Mouse (Mus musculus): ENCODE results near the gene Otx2. TPM values are rescaled to one million over a fixed set of nuclear protein-coding genes. Genes with fewer than 3 reads are reported as not detected.

The Otx2 gene
- polyA plus RNA-seq, 1 experiment from 2014 or later: 83.6 TPM

GRCm38 (mm10) chr14:48679590-48679989 lies 6.0 kb upstream of the Otx2 start:
- Histone ChIP-seq H3K27me3 (replicated peaks) (peaks cover 11% of the 10 kb centered on the region), H3K9me3 (no peaks in the 10 kb centered on the region), H3K4me1 (no peaks in the 10 kb centered on the region), H3K9ac (no peak overlapping the region), H3K27ac (no peak overlapping the region), H3K4me3 (no peak overlapping the region), H3K36me3 (replicated peaks) (no peaks in the 10 kb centered on the region), H3K4me2 (no peak overlapping the region)
- 86% methylated on average over 5 of the region's 5 CpGs for WGBS
- ATAC-seq (replicated peaks): no peak

GRCm38 (mm10) chr14:48678674-48679073 lies 5.1 kb upstream of the Otx2 start:
- H3K4me2 ChIP-seq: no peak overlapping the region

GRCm38 (mm10) chr14:48674036-48674831 lies 615 bp upstream of the Otx2 start:
- 1% methylated on average over 36 of the region's 36 CpGs for WGBS
- H3K4me3 ChIP-seq: peak overlapping the region; percentile 34
- H3K27me3 ChIP-seq (replicated peaks): peaks cover 14% of the 10 kb centered on the region
- peak overlapping the region; percentile 56 for H3K4me2 ChIP-seq
- peak; percentile 51 for ATAC-seq (replicated peaks)
- peak overlapping the region; percentile 72 for H3K27ac ChIP-seq
- H3K36me3 ChIP-seq (replicated peaks): no peaks in the 10 kb centered on the region
- H3K4me1 ChIP-seq: peaks cover 11% of the 10 kb centered on the region
- peak overlapping the region; percentile 31 for H3K9ac ChIP-seq
- H3K9me3 ChIP-seq: no peaks in the 10 kb centered on the region

More at GRCm38 (mm10) chr14:48678674-48679073, 5.1 kb upstream of the Otx2 start:
- Histone ChIP-seq H3K27ac (no peak overlapping the region), H3K27me3 (replicated peaks) (peaks cover 14% of the 10 kb centered on the region), H3K9ac (no peak overlapping the region), H3K4me1 (peaks cover 8% of the 10 kb centered on the region), H3K4me3 (no peak overlapping the region), H3K9me3 (no peaks in the 10 kb centered on the region), H3K36me3 (replicated peaks) (no peaks in the 10 kb centered on the region)
- no peak for ATAC-seq (replicated peaks)
- WGBS: 76% methylated on average over 3 of the region's 3 CpGs

- Histone ChIP-seq H3K4me1 (peaks cover 14% of the 10 kb centered on the region), H3K27me3 (replicated peaks) (peaks cover 14% of the 10 kb centered on the region), H3K9me3 (no peaks in the 10 kb centered on the region), H3K9ac (no peak overlapping the region), H3K36me3 (replicated peaks) (no peaks in the 10 kb centered on the region), H3K27ac (peak overlapping the region; percentile 72; the same call in 1 of the 2 replicates), H3K4me3 (peak overlapping the region; percentile 34), H3K4me2 (peak overlapping the region; percentile 56)
- no peak for ATAC-seq (replicated peaks)
- WGBS: 10% methylated on average over 10 of the region's 10 CpGs
Measured at GRCm38 (mm10) chr14:48672611-48673176, 925 bp downstream of the Otx2 start.

- Histone ChIP-seq H3K27ac (peak overlapping the region; percentile 80), H3K36me3 (replicated peaks) (no peaks in the 10 kb centered on the region), H3K4me3 (peak overlapping the region; percentile 28), H3K9me3 (no peaks in the 10 kb centered on the region), H3K4me1 (peaks cover 14% of the 10 kb centered on the region), H3K4me2 (peak overlapping the region; percentile 56), H3K9ac (peak overlapping the region; percentile 22; the same call in 1 of the 2 replicates), H3K27me3 (replicated peaks) (peaks cover 14% of the 10 kb centered on the region; the same call in 1 of the 2 replicates)
- 20% methylated on average over 9 of the region's 9 CpGs for WGBS
- ATAC-seq (replicated peaks): no peak
Measured at GRCm38 (mm10) chr14:48671480-48672240, 2.0 kb downstream of the Otx2 start.

GRCm38 (mm10) chr14:48670761-48671479 lies 2.7 kb downstream of the Otx2 start:
- Histone ChIP-seq H3K9ac (peak overlapping the region; percentile 22; the same call in 1 of the 2 replicates), H3K4me1 (peaks cover 14% of the 10 kb centered on the region), H3K4me2 (peak overlapping the region; percentile 56), H3K27me3 (replicated peaks) (peaks cover 14% of the 10 kb centered on the region; the same call in 1 of the 2 replicates), H3K9me3 (no peaks in the 10 kb centered on the region), H3K27ac (peak overlapping the region; percentile 80; the same call in 1 of the 2 replicates), H3K36me3 (replicated peaks) (no peaks in the 10 kb centered on the region), H3K4me3 (peak overlapping the region; percentile 28)
- WGBS: 25% methylated on average over 4 of the region's 4 CpGs
- no peak for ATAC-seq (replicated peaks)

- Histone ChIP-seq H3K4me3 (peak overlapping the region; percentile 28), H3K27ac (peak overlapping the region; percentile 80), H3K9ac (peak overlapping the region; percentile 32; the same call in 1 of the 2 replicates), H3K9me3 (no peaks in the 10 kb centered on the region), H3K4me2 (peak overlapping the region; percentile 56), H3K36me3 (replicated peaks) (no peaks in the 10 kb centered on the region), H3K27me3 (replicated peaks) (peaks cover 8% of the 10 kb centered on the region; the same call in 1 of the 2 replicates), H3K4me1 (peaks cover 17% of the 10 kb centered on the region)
- no peak for ATAC-seq (replicated peaks)
- WGBS: 18% methylated on average over 3 of the region's 3 CpGs
Measured at GRCm38 (mm10) chr14:48670258-48670630, 3.4 kb downstream of the Otx2 start.

- H3K9me3 ChIP-seq: no peaks in the 10 kb centered on the region
- 6% methylated on average over 18 of the region's 18 CpGs for WGBS
- H3K4me2 ChIP-seq: peak overlapping the region; percentile 56
- no peak for ATAC-seq (replicated peaks)
- peak overlapping the region; percentile 28 for H3K4me3 ChIP-seq
- H3K9ac ChIP-seq: peak overlapping the region; percentile 32
- no peaks in the 10 kb centered on the region for H3K36me3 ChIP-seq (replicated peaks)
- H3K4me1 ChIP-seq: peaks cover 21% of the 10 kb centered on the region
- H3K27me3 ChIP-seq (replicated peaks): peaks cover 4% of the 10 kb centered on the region; the same call in 1 of the 2 replicates
- H3K27ac ChIP-seq: peak overlapping the region; percentile 80
Measured at GRCm38 (mm10) chr14:48669541-48670257, 3.9 kb downstream of the Otx2 start.

GRCm38 (mm10) chr14:48668761-48669303 lies 4.8 kb downstream of the Otx2 start:
- Histone ChIP-seq H3K36me3 (replicated peaks) (no peaks in the 10 kb centered on the region), H3K9me3 (no peaks in the 10 kb centered on the region), H3K27me3 (replicated peaks) (no peaks in the 10 kb centered on the region; the same call in 1 of the 2 replicates), H3K4me1 (peaks cover 16% of the 10 kb centered on the region), H3K27ac (peak overlapping the region; percentile 80), H3K4me3 (peak overlapping the region; percentile 28), H3K9ac (peak overlapping the region; percentile 32), H3K4me2 (peak overlapping the region; percentile 56)
- ATAC-seq (replicated peaks): peak; percentile 19; the same call in 1 of the 2 replicates
- 2% methylated on average over 29 of the region's 29 CpGs for WGBS

- Histone ChIP-seq H3K9me3 (no peaks in the 10 kb centered on the region), H3K4me2 (peak overlapping the region; percentile 56), H3K36me3 (replicated peaks) (no peaks in the 10 kb centered on the region), H3K9ac (no peak overlapping the region; the same call in 1 of the 2 replicates), H3K4me3 (peak overlapping the region; percentile 43), H3K4me1 (peaks cover 11% of the 10 kb centered on the region; the same call in 1 of the 2 replicates), H3K27ac (peak overlapping the region; percentile 80), H3K27me3 (replicated peaks) (no peaks in the 10 kb centered on the region; the same call in 1 of the 2 replicates)
- 16% methylated on average over 11 of the region's 11 CpGs for WGBS
- peak; percentile 45; the same call in 1 of the 2 replicates for ATAC-seq (replicated peaks)
Measured at GRCm38 (mm10) chr14:48668051-48668481, 5.6 kb downstream of the Otx2 start.
